In the genomic region with DNA sequence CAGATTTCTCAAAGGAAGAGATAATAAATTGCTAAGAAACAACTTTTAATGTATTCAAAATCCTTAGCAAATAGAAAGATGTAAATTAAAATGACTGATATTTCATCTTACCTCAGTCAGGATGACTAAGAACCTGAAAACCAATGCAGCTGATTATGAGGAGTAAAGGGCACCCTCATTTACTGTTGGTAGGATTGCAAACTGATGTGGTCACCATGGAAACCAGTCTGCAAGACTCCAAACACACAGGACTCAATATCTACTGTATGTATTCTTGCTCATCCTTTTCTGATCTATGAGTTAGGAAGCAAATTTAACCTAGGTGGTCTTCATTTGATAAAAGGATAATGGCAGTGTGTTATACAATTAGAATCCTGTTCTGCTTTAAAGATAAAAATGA, we compare ENCODE assay signal across 20 mouse cellular contexts.
"Had no signal": no experiment of that assay in that cellular context is flagged by ENCODE, and none has a peak within 500 bp of the region (broad histone marks: within the 10 kb centered on the region; RNA-seq: fewer than 3 reads in every experiment).

No protein-coding gene starts in this region.

- H3K4me3 ChIP-seq: layer of hippocampus, adult 2 months; limb, embryonic 10.5 days; limb, embryonic 13.5 days; liver, embryonic 13.5 days; neural tube, embryonic 12.5 days; neural tube, embryonic 15.5 days had no signal

- ATAC-seq: intestine, postnatal 0 days had no signal

- H3K4me2 ChIP-seq: limb, embryonic 13.5 days; liver, embryonic 13.5 days; neural tube, embryonic 12.5 days; neural tube, embryonic 15.5 days had no signal

- DNase-seq: kidney, adult 2 months; kidney, postnatal 25 days; layer of hippocampus, adult 9-11 months; liver; liver, embryonic 13.5 days; lung, adult 2 months; lung, postnatal 14 days; lung, postnatal 4 days; right cerebral cortex, adult 18-20 months; right cerebral cortex, postnatal 14 days; right cerebral cortex, postnatal 4 days; thymus, postnatal 25 days had no signal

- H3K4me1 ChIP-seq: liver, embryonic 13.5 days; neural tube, embryonic 12.5 days; neural tube, embryonic 15.5 days had no signal

- H3K27ac ChIP-seq: kidney, postnatal 0 days; layer of hippocampus, adult 2 months; limb, embryonic 10.5 days; limb, embryonic 13.5 days; liver, embryonic 13.5 days; neural tube, embryonic 12.5 days; neural tube, embryonic 15.5 days; stomach, postnatal 0 days had no signal

- H3K27me3 ChIP-seq: limb, embryonic 13.5 days; liver, embryonic 13.5 days; neural tube, embryonic 12.5 days; neural tube, embryonic 15.5 days had no signal

- H3K36me3 ChIP-seq: limb, embryonic 10.5 days; limb, embryonic 13.5 days; liver, embryonic 13.5 days; neural tube, embryonic 12.5 days; neural tube, embryonic 15.5 days had no signal

- H3K9ac ChIP-seq: limb, embryonic 13.5 days; liver, embryonic 13.5 days; neural tube, embryonic 12.5 days; neural tube, embryonic 15.5 days had no signal

- H3K9me3 ChIP-seq: limb, embryonic 10.5 days; limb, embryonic 13.5 days; liver, embryonic 13.5 days; neural tube, embryonic 12.5 days; neural tube, embryonic 15.5 days had no signal
